Mouse (Mus musculus) adrenal gland, postnatal 0 days (tissue): Measurements from ENCODE around the gene Olfr1058. TPM values are rescaled to one million over a fixed set of nuclear protein-coding genes. Genes with fewer than 3 reads are reported as not detected.

ENCODE experiments used
- polyA plus RNA-seq: library from polyadenylated mRNA; unstranded; fragments of >200 nt; fragmentation: Nextera tagmentation; extraction: Ambion mirVana; gene quantifications from 2 replicates; pipeline ENCODE4 v1.2.1, GENCODE M21; 2015

The Olfr1058 gene
- not detected in 2 replicates for polyA plus RNA-seq

DNA sequence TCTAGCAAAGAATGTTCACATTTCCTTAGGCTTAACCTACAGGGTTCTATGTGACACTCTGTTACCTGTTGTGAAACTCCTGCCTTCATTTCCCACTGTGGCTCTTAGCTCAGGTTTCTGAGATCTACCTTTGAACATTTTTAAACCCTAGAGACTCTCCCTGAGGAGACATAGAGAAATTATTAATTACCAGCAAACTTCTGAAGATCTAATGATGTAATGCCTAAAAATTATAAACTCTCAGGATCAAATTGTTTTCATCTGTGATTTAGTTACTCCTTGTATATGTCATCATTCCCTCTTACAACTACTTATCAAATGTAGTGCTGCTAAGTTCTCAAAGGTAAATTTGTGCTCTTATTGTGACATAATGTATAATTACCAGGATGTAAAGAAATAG, at the start of gene Olfr1058:
TSS of gene Olfr1058 (minus strand) at position 101 of the 400 bp plus-strand sequence.

DNA sequence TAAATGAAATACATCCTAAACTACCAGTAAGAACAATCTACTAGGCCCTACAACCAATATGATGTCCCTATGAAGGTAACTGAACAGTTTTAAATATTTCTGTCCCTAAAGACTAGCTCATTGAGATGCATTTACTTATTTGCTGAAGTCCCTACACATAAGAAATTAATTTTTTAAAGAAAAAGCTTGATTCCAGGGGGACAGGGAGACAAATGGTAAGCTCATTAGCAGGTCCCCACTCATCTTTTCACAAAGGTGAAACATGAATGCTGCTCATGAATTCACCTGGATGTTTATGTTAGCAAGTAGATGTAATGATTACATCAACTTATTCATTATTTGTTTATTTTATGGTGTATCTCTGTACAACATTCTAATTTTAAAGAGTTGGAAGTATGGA, 38.3 kb upstream of the Olfr1058 start, which contains the start of gene Olfr1062:
TSS of gene Olfr1062 (minus strand) at position 101 of the 400 bp plus-strand sequence.

DNA sequence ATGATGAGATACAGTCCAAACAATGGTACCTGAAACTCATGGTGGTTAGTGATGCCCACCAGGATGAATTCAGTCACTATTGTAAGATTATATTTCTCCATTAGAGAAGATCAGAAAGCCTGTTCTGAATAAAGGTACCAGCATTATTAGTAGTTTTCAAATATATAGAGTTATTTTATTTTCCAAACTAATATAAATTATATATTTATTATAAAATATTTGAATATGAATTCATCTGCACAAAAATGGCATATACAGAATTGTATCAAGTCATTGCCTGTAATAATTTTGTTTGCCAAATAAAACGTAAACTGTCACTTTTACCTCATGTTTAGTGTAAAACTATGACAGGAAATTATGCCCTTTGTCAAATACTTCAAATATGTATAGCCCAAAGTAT, 25.6 kb upstream of the Olfr1058 start, which contains the start of gene Olfr1061:
TSS of gene Olfr1061 (minus strand) at position 101 of the 400 bp plus-strand sequence.

DNA sequence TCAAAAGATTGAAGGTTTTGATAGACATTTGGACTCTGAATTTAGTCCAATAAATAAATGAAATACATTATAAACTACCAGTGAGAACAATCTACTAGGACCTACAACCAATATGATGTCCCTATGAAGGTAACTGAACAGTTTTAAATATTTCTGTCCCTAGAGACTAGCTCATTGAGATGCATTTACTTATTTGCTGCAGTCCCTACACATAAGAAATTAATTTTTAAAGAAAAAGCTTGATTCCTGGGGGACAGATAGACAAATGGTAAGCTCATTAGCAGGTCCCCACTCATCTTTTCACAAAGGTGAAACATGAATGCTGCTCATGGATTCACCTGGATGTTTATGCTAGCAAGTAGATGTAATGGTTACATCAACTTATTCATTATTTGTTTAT, 10.1 kb downstream of the Olfr1058 start, which contains the start of gene Olfr1057:
TSS of gene Olfr1057 (minus strand) at position 101 of the 400 bp plus-strand sequence.

DNA sequence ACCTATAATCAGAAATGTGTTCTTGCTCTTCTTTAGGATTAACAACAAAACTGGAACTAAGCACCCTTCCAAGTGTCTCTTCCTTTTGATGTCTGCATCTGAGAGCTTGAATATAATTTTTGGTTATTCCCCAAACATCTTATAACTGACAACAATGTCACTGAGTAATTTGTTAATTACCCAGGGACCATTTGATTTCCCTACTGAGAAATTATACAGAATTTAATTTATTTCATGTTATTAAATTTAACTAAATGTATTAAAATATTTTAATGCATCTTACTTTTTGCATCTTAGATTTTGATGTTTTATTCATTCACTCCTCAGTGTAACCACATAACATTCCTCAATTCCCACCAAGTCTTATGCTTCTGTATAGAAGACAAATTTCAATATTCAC, 26.0 kb downstream of the Olfr1058 start, which contains the start of gene Olfr1056:
TSS of gene Olfr1056 (minus strand) at position 101 of the 400 bp plus-strand sequence.

DNA sequence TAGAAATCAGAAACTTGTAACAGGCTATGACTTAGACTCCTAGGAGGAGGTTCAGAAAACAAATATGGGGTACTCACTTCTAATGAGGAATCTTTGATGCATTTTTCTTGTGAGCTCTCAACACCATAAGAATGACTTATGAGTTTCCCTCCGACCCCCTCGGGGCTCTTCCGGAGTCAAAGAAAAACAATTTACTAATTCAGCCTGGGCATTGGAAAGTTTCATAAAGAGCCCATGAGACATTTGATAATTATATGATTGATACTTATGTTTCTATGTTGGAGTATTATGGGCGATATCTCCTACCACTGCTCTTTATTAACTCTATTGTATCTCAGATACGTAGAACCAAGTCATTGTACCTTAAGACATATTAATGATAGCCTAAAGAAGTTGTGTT, 38.2 kb downstream of the Olfr1058 start, which contains the start of gene Olfr1055:
TSS of gene Olfr1055 (minus strand) at position 101 of the 400 bp plus-strand sequence.

GRCm38 (mm10) chr2:86335333-86335732, 53.0 kb downstream of the Olfr1058 start, which contains the start of gene Olfr1054:
Gene Olfr1054, minus strand, starts transcription at chr2:86335433.

Other genes with a start within 250 kb of the Olfr1058 start
- not detected in 2 replicates for gene Olfr1040, start 241.8 kb downstream of the Olfr1058 start, polyA plus RNA-seq
- gene Olfr1042, start 226.7 kb downstream of the Olfr1058 start, polyA plus RNA-seq = 0.08 TPM in 1 of 2 replicates, not detected in the other
- not detected in 2 replicates for gene Olfr1043, start 221.0 kb downstream of the Olfr1058 start, polyA plus RNA-seq
- gene Olfr1044, start 210.7 kb downstream of the Olfr1058 start, polyA plus RNA-seq = not detected in 2 replicates
- gene Olfr52, start 202.9 kb downstream of the Olfr1058 start, polyA plus RNA-seq = not detected in 2 replicates
- gene Olfr1045, start 185.6 kb downstream of the Olfr1058 start, polyA plus RNA-seq = not detected in 2 replicates
- not detected in 2 replicates for gene Olfr1046, start 169.2 kb downstream of the Olfr1058 start, polyA plus RNA-seq
- not detected in 2 replicates for gene Olfr1047, start 157.2 kb downstream of the Olfr1058 start, polyA plus RNA-seq
- not detected in 2 replicates for gene Olfr1048, start 148.3 kb downstream of the Olfr1058 start, polyA plus RNA-seq
- not detected in 2 replicates for gene Olfr1049, start 130.2 kb downstream of the Olfr1058 start, polyA plus RNA-seq
- gene Olfr1051, start 109.5 kb downstream of the Olfr1058 start, polyA plus RNA-seq = not detected in 2 replicates
- not detected in 2 replicates for gene Olfr1052, start 96.1 kb downstream of the Olfr1058 start, polyA plus RNA-seq
- gene Olfr1053, start 73.3 kb downstream of the Olfr1058 start, polyA plus RNA-seq = not detected in 2 replicates
- not detected in 2 replicates for gene Olfr1054, start 53.1 kb downstream of the Olfr1058 start, polyA plus RNA-seq
- gene Olfr1055, start 38.3 kb downstream of the Olfr1058 start, polyA plus RNA-seq = not detected in 2 replicates
- not detected in 2 replicates for gene Olfr1056, start 26.1 kb downstream of the Olfr1058 start, polyA plus RNA-seq
- not detected in 2 replicates for gene Olfr1057, start 10.2 kb downstream of the Olfr1058 start, polyA plus RNA-seq
- not detected in 2 replicates for gene Olfr1061, start 25.5 kb upstream of the Olfr1058 start, polyA plus RNA-seq
- not detected in 2 replicates for gene Olfr1062, start 38.2 kb upstream of the Olfr1058 start, polyA plus RNA-seq
- gene Olfr1065, start 62.0 kb upstream of the Olfr1058 start, polyA plus RNA-seq = not detected in 2 replicates
- gene Olfr1066, start 67.7 kb upstream of the Olfr1058 start, polyA plus RNA-seq = not detected in 2 replicates
- gene Olfr228, start 98.8 kb upstream of the Olfr1058 start, polyA plus RNA-seq = not detected in 2 replicates
- not detected in 2 replicates for gene Olfr1076, start 119.9 kb upstream of the Olfr1058 start, polyA plus RNA-seq
- gene Olfr1079, start 153.9 kb upstream of the Olfr1058 start, polyA plus RNA-seq = not detected in 2 replicates
- gene Olfr1080, start 169.7 kb upstream of the Olfr1058 start, polyA plus RNA-seq = not detected in 2 replicates
- not detected in 2 replicates for gene Olfr1082, start 210.4 kb upstream of the Olfr1058 start, polyA plus RNA-seq